Mouse (Mus musculus): ENCODE results near the gene Ankar.

DNA sequence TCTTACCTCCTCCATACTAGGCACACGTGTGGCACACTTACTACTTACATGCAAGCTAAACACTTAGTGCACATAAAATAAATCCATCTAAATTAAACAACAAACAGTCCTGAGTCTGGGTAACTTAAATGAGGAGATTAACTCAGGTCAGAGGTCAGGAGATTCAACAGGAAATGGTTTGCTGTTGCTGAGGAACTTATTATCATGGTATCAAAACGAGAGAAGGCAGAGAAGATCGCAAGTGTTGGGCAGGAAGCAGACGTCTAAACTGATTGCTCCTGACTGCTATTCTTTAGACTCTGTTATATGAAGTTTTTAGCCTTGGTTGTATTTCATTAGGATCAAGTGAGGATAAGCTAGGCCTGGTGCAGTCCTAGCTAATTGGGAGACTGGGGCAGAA lies 7.1 kb upstream of the Ankar start:
- TF ChIP-seq CTCF (IDR thresholded peaks at IDR 0.05; ENCODE audit: insufficient read depth, low read depth, low read length) (no peak), POLR2A (IDR thresholded peaks at IDR 0.05; ENCODE audit: insufficient read depth, low read depth, low read length) (no peak)

All from olfactory bulb, adult 2 months (tissue).